ENCODE assay signal across 19 mouse cellular contexts in genomic region chr17:85808580-85808979, GRCm38 (mm10).
"Had no signal": no experiment of that assay in that cellular context is flagged by ENCODE, and none has a peak within 500 bp of the region (broad histone marks: within the 10 kb centered on the region; RNA-seq: fewer than 3 reads in every experiment).

No protein-coding gene starts in this region.

- H3K4me3 ChIP-seq: midbrain, embryonic 10.5 days; midbrain, embryonic 12.5 days; myocyte; neural tube, embryonic 13.5 days; neural tube, embryonic 15.5 days; stomach, embryonic 15.5 days had no signal

- H3K4me2 ChIP-seq: lung, embryonic 14.5 days; midbrain, embryonic 12.5 days; neural tube, embryonic 13.5 days; neural tube, embryonic 15.5 days; stomach, embryonic 15.5 days had no signal

- H3K9ac ChIP-seq: lung, embryonic 14.5 days; midbrain, embryonic 12.5 days; neural tube, embryonic 13.5 days; neural tube, embryonic 15.5 days; stomach, embryonic 15.5 days had no signal

- DNase-seq: lung, adult 18-20 months; lung, embryonic 14.5 days; lung, postnatal 10 days; lung, postnatal 4 days; midbrain, embryonic 14.5 days; retina, postnatal 1 day; right cerebral cortex, adult 18-20 months; right cerebral cortex, postnatal 25 days; right cerebral cortex, postnatal 4 days; thymus, adult 2 months; thymus, postnatal 36 days had no signal

- ATAC-seq: midbrain, embryonic 16.5 days had no signal

- H3K27me3 ChIP-seq: stomach, embryonic 15.5 days had no signal

- H3K27ac ChIP-seq: midbrain, embryonic 10.5 days; midbrain, embryonic 12.5 days; neural tube, embryonic 13.5 days; neural tube, embryonic 15.5 days; stomach, embryonic 15.5 days; stomach, postnatal 0 days had no signal

- H3K36me3 ChIP-seq: midbrain, embryonic 10.5 days; midbrain, embryonic 12.5 days; neural tube, embryonic 13.5 days; neural tube, embryonic 15.5 days; stomach, embryonic 15.5 days had no signal

- H3K4me1 ChIP-seq: midbrain, embryonic 12.5 days; neural tube, embryonic 13.5 days; neural tube, embryonic 15.5 days; stomach, embryonic 15.5 days had no signal

- H3K9me3 ChIP-seq: midbrain, embryonic 10.5 days; midbrain, embryonic 12.5 days; neural tube, embryonic 13.5 days; neural tube, embryonic 15.5 days; stomach, embryonic 15.5 days had no signal
